20 mouse cellular contexts compared by ENCODE assay signal in genomic region chr19:36716221-36716620, GRCm38 (mm10). TPM values are rescaled to one million over a fixed set of nuclear protein-coding genes. Genes with fewer than 3 reads are reported as not detected.
DNase-seq lines count a peak whose midpoint lies in the region; ATAC-seq lines count a peak whose summit lies in the region.
"Had no signal": no experiment of that assay in that cellular context is flagged by ENCODE, and none has a peak within 500 bp of the region (broad histone marks: within the 10 kb centered on the region; RNA-seq: fewer than 3 reads in every experiment).

No protein-coding gene starts in this region.

- H3K4me1 ChIP-seq in embryonic facial prominence, embryonic 11.5 days (ENCODE audit: control insufficient read depth, insufficient read depth, low read length), result no peaks in the 10 kb centered on the region
- 0 out of 2 replicates have a peak, but pooled peaks cover 3% of the 10 kb centered on the region for H3K4me1 ChIP-seq in embryonic facial prominence, embryonic 10.5 days
- no peaks in the 10 kb centered on the region for H3K4me1 ChIP-seq in kidney, embryonic 16.5 days (ENCODE audit: insufficient read depth, low read length)
- peaks cover 4% of the 10 kb centered on the region; the same call in 1 of the 2 replicates for H3K4me1 ChIP-seq in limb, embryonic 10.5 days
- no peaks in the 10 kb centered on the region for H3K4me1 ChIP-seq in forebrain, embryonic 14.5 days (ENCODE audit: control insufficient read depth, insufficient read depth, low read length)
- H3K4me1 ChIP-seq: hindbrain, embryonic 10.5 days had no signal

- no peak overlapping the region for H3K27ac ChIP-seq in embryonic facial prominence, embryonic 11.5 days (replicated peaks; ENCODE audit: low read depth, low read length)
- H3K27ac ChIP-seq in embryonic facial prominence, embryonic 10.5 days (replicated peaks), result no peak overlapping the region
- no peak overlapping the region for H3K27ac ChIP-seq in kidney, embryonic 16.5 days (ENCODE audit: low read length)
- no peak overlapping the region for H3K27ac ChIP-seq in limb, embryonic 10.5 days
- H3K27ac ChIP-seq in forebrain, embryonic 14.5 days (ENCODE audit: low read depth, low read length), result no peak overlapping the region
- H3K27ac ChIP-seq: heart, adult 2 months; hindbrain, embryonic 10.5 days; hindbrain, embryonic 14.5 days had no signal

- H3K27me3 ChIP-seq in embryonic facial prominence, embryonic 11.5 days (ENCODE audit: control insufficient read depth, insufficient read depth, low read length), result no peaks in the 10 kb centered on the region
- H3K27me3 ChIP-seq in embryonic facial prominence, embryonic 10.5 days (replicated peaks; ENCODE audit: low read depth, poor library complexity, severe bottlenecking), result no peaks in the 10 kb centered on the region
- no peaks in the 10 kb centered on the region for H3K27me3 ChIP-seq in kidney, embryonic 16.5 days (ENCODE audit: insufficient read depth, low read length)
- no peaks in the 10 kb centered on the region for H3K27me3 ChIP-seq in limb, embryonic 10.5 days (ENCODE audit: low read depth, poor library complexity, severe bottlenecking)
- no peaks in the 10 kb centered on the region for H3K27me3 ChIP-seq in forebrain, embryonic 14.5 days (replicated peaks; ENCODE audit: control insufficient read depth, insufficient read depth, low read length)
- H3K27me3 ChIP-seq: CH12.LX; heart, embryonic 12.5 days had no signal

- DNase-seq in embryonic facial prominence, embryonic 11.5 days (ENCODE audit: low spot score), result peak; percentile 12
- no peak for DNase-seq in embryonic facial prominence, embryonic 10.5 days (ENCODE audit: low spot score)
- no peak for DNase-seq in kidney, postnatal 25 days
- DNase-seq in ES-CJ7 (ENCODE audit: low read depth, low spot score) (peak; percentile 65), ZHBTc4 (ENCODE audit: low read depth, low spot score) (peak; percentile 55)
- no peak for DNase-seq in limb, embryonic 10.5 days (ENCODE audit: low spot score)
- DNase-seq in forebrain, embryonic 14.5 days (ENCODE audit: low spot score), result no peak
- DNase-seq: adrenal gland, postnatal 10 days; cerebellum, adult 11 months; cerebellum, adult 8-10 months; cerebellum, postnatal 25 days; gastrocnemius, postnatal 10 days; heart, adult 2 months had no signal

- no peaks in the 10 kb centered on the region for H3K9me3 ChIP-seq in embryonic facial prominence, embryonic 11.5 days (replicated peaks; ENCODE audit: control insufficient read depth, low read length)
- H3K9me3 ChIP-seq in embryonic facial prominence, embryonic 10.5 days, result no peaks in the 10 kb centered on the region
- no peaks in the 10 kb centered on the region for H3K9me3 ChIP-seq in kidney, embryonic 16.5 days (ENCODE audit: low read length)
- no peaks in the 10 kb centered on the region for H3K9me3 ChIP-seq in limb, embryonic 10.5 days (replicated peaks)
- H3K9me3 ChIP-seq in forebrain, embryonic 14.5 days (replicated peaks; ENCODE audit: control insufficient read depth, low read length), result no peaks in the 10 kb centered on the region
- H3K9me3 ChIP-seq: heart, embryonic 12.5 days; hindbrain, embryonic 10.5 days had no signal

- H3K36me3 ChIP-seq in embryonic facial prominence, embryonic 11.5 days (replicated peaks; ENCODE audit: control insufficient read depth, insufficient read depth, low read depth, low read length), result no peaks in the 10 kb centered on the region
- H3K36me3 ChIP-seq in embryonic facial prominence, embryonic 10.5 days (replicated peaks), result no peaks in the 10 kb centered on the region
- no peaks in the 10 kb centered on the region for H3K36me3 ChIP-seq in kidney, embryonic 16.5 days (ENCODE audit: insufficient read depth, low read length)
- no peaks in the 10 kb centered on the region for H3K36me3 ChIP-seq in limb, embryonic 10.5 days
- H3K36me3 ChIP-seq in forebrain, embryonic 14.5 days (ENCODE audit: control insufficient read depth, insufficient read depth, low read length), result no peaks in the 10 kb centered on the region
- H3K36me3 ChIP-seq: heart, embryonic 12.5 days; hindbrain, embryonic 10.5 days had no signal

- 58% methylated on average over 7 of the region's 7 CpGs for WGBS in embryonic facial prominence, embryonic 11.5 days
- WGBS in embryonic facial prominence, embryonic 10.5 days, result 66% methylated on average over 7 of the region's 7 CpGs
- WGBS in kidney, embryonic 16.5 days, result 67% methylated on average over 7 of the region's 7 CpGs
- 73% methylated on average over 7 of the region's 7 CpGs for WGBS in limb, embryonic 10.5 days
- 77% methylated on average over 7 of the region's 7 CpGs for WGBS in forebrain, embryonic 14.5 days

- no peak overlapping the region for H3K4me3 ChIP-seq in embryonic facial prominence, embryonic 11.5 days (ENCODE audit: low read depth, low read length)
- H3K4me3 ChIP-seq in embryonic facial prominence, embryonic 10.5 days, result no peak overlapping the region
- no peak overlapping the region for H3K4me3 ChIP-seq in kidney, embryonic 16.5 days (ENCODE audit: low read length)
- no peak overlapping the region for H3K4me3 ChIP-seq in limb, embryonic 10.5 days
- no peak overlapping the region for H3K4me3 ChIP-seq in forebrain, embryonic 14.5 days (ENCODE audit: low read depth, low read length)
- H3K4me3 ChIP-seq: heart, adult 2 months; heart, embryonic 12.5 days; hindbrain, embryonic 10.5 days had no signal

- ATAC-seq in embryonic facial prominence, embryonic 11.5 days (replicated peaks; ENCODE audit: insufficient number of reproducible peaks, low FRiP score, low TSS enrichment, low read depth), result no peak
- 0 out of 2 replicates have a peak, but pooled peaks have one; percentile 42 for ATAC-seq in kidney, embryonic 16.5 days (ENCODE audit: low FRiP score, low TSS enrichment)
- no peak for ATAC-seq in forebrain, embryonic 14.5 days
- ATAC-seq: forebrain, embryonic 16.5 days; intestine, embryonic 16.5 days had no signal

- H3K4me2 ChIP-seq in embryonic facial prominence, embryonic 11.5 days (ENCODE audit: low read depth, low read length), result no peak overlapping the region
- H3K4me2 ChIP-seq in kidney, embryonic 16.5 days (replicated peaks; ENCODE audit: low read depth, low read length), result no peak overlapping the region
- H3K4me2 ChIP-seq in forebrain, embryonic 14.5 days (ENCODE audit: low read length), result no peak overlapping the region
- H3K4me2 ChIP-seq: heart, embryonic 12.5 days; hindbrain, embryonic 14.5 days had no signal

- H3K9ac ChIP-seq in embryonic facial prominence, embryonic 11.5 days (replicated peaks; ENCODE audit: low read length), result no peak overlapping the region
- H3K9ac ChIP-seq in kidney, embryonic 16.5 days (replicated peaks; ENCODE audit: low read length), result no peak overlapping the region
- no peak overlapping the region for H3K9ac ChIP-seq in forebrain, embryonic 14.5 days (ENCODE audit: low read length)
- H3K9ac ChIP-seq: heart, embryonic 12.5 days; hindbrain, embryonic 14.5 days had no signal

RNA-seq across cellular contexts. Expression of gene Ppp1r3c, which starts 20.2 kb away (rescaled TPM):
- 4.3 and 4.7 TPM in 2 replicates for polyA plus RNA-seq in embryonic facial prominence, embryonic 11.5 days (2014; fragmentation: Nextera tagmentation; extraction: Ambion mirVana)
- polyA plus RNA-seq in embryonic facial prominence, embryonic 10.5 days (2016; fragmentation: Nextera tagmentation; extraction: Ambion mirVana), result 1.8 and 2.2 TPM in 2 replicates
- polyA plus RNA-seq in kidney, embryonic 16.5 days (2015; fragmentation: Nextera tagmentation; extraction: Ambion mirVana), result 22.1 and 24.5 TPM in 2 replicates
- polyA plus RNA-seq in limb, embryonic 10.5 days (2016; fragmentation: Nextera tagmentation; extraction: Ambion mirVana), result 1.2 and 1.8 TPM in 2 replicates
- 8.9 and 9.3 TPM in 2 replicates for polyA plus RNA-seq in forebrain, embryonic 14.5 days (2014; fragmentation: Nextera tagmentation; extraction: Ambion mirVana)

Comparison
In these comparisons a context has a peak if more than half of its experiments do, and no peak if none do; other contexts are left out.
1. DNase-seq: peak in embryonic facial prominence, embryonic 11.5 days (single experiment), ES-CJ7 (single experiment) and ZHBTc4 (single experiment); none in embryonic facial prominence, embryonic 10.5 days (single experiment), kidney, postnatal 25 days (0 of 2), limb, embryonic 10.5 days (single experiment) and forebrain, embryonic 14.5 days (single experiment).